Mouse (Mus musculus): ENCODE data around the gene Lrrc43.

DNA sequence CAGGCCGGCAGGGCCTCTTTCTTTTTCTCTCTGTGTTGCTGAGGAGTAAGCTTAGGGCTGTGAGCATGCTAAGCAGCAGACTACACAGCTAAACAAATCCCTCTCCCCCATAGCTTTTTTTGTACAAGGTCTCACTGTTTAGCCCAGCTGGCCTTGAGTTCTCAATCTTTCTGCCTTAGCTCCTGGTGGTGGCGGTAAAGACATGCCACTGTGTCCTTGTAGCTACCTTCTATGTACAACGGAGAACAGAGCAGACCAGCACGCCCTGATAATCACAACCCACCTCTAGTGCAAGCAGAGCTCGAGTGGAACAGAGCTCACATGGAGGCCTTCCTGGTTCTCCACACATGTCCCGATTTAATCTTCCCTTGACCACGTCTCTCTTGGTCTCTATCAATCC lies 39.5 kb downstream of the Lrrc43 start:
- no peak for TF ChIP-seq CTCF (IDR thresholded peaks at IDR 0.05; ENCODE audit: low read depth)
- TF ChIP-seq EP300 (IDR thresholded peaks at IDR 0.05; ENCODE audit: low read depth): no peak

Data from liver, postnatal 0 days (tissue).